Mouse (Mus musculus) common myeloid progenitor, adult 5-6 weeks (primary cell): ENCODE measurements around the gene Ptms. TPM values are rescaled to one million over a fixed set of nuclear protein-coding genes. Genes with fewer than 3 reads are reported as not detected.

Experiments used
- ATAC-seq: replicated peaks from 2 replicates; pipeline ENCODE4 v1.8.0; 2016; ENCODE audit warnings: low read depth, mild to moderate bottlenecking, moderate TSS enrichment, inconsistent platforms; ENCODE audit not compliant: poor library complexity, severe bottlenecking
- total RNA-seq: library from RNA; stranded (forward); fragments of 200-1000, 187-1606 nt; gene quantifications from 2 replicates; pipeline ENCODE4 v1.2.3, GENCODE M21; 2017

Gene Ptms
- total RNA-seq, 1 experiment from 2014 or later, result 71.3 TPM

GRCm38 (mm10) chr6:124874348-124874747 lies 45.6 kb downstream of the Ptms start:
- ATAC-seq, result 0 out of 2 replicates have a peak, but pooled peaks have one; percentile 39

- ATAC-seq, result no peak
These were observed 53.3 kb downstream of the Ptms start for GRCm38 (mm10) chr6:124866560-124866959.

GRCm38 (mm10) chr6:124865766-124866362 lies 54.0 kb downstream of the Ptms start:
- ATAC-seq, result no peak

Other genes starting within 250 kb of the Ptms start
- 222 and 280 TPM in 2 replicates for gene Emg1, start 207.9 kb downstream of the Ptms start, total RNA-seq
- gene Phb2, start 207.8 kb downstream of the Ptms start, total RNA-seq, result 402 and 404 TPM in 2 replicates
- 235 and 315 TPM in 2 replicates for gene Ptpn6, start 181.4 kb downstream of the Ptms start, total RNA-seq
- gene Grcc10, start 178.7 kb downstream of the Ptms start, total RNA-seq, result 112 and 129 TPM in 2 replicates
- gene Gm45234, start 164.1 kb downstream of the Ptms start, total RNA-seq, result not detected in 2 replicates
- 4.6 and 6.7 TPM in 2 replicates for gene Atn1, start 163.6 kb downstream of the Ptms start, total RNA-seq
- 0.46 TPM in 1 of 2 replicates, not detected in the other for gene Eno2, start 150.4 kb downstream of the Ptms start, total RNA-seq
- gene Lrrc23, start 140.4 kb downstream of the Ptms start, total RNA-seq, result not detected in 2 replicates
- 1.1 and 3.8 TPM in 2 replicates for gene Spsb2, start 111.4 kb downstream of the Ptms start, total RNA-seq
- gene Tpi1, start 105.8 kb downstream of the Ptms start, total RNA-seq, result 158 and 197 TPM in 2 replicates
- 76.5 and 84.3 TPM in 2 replicates for gene Usp5, start 90.6 kb downstream of the Ptms start, total RNA-seq
- 73.5 and 92.1 TPM in 2 replicates for gene Cdca3, start 90.6 kb downstream of the Ptms start, total RNA-seq
- not detected in 2 replicates for gene Gnb3, start 79.8 kb downstream of the Ptms start, total RNA-seq
- gene P3h3, start 62.4 kb downstream of the Ptms start, total RNA-seq, result 8.3 and 8.7 TPM in 2 replicates
- gene Gpr162, start 56.1 kb downstream of the Ptms start, total RNA-seq, result 0.24 and 0.32 TPM in 2 replicates
- gene Cd4, start 31.9 kb downstream of the Ptms start, total RNA-seq, result 0.73 TPM in 2 replicates
- 0.82 and 1.6 TPM in 2 replicates for gene Lag3, start 8.4 kb downstream of the Ptms start, total RNA-seq
- 54.9 and 61.1 TPM in 2 replicates for gene Mlf2, start 11.3 kb upstream of the Ptms start, total RNA-seq
- gene Cops7a, start 45.4 kb upstream of the Ptms start, total RNA-seq, result 45.6 and 48.1 TPM in 2 replicates
- not detected in 2 replicates for gene Pianp, start 76.6 kb upstream of the Ptms start, total RNA-seq
- 19.7 and 27.0 TPM in 2 replicates for gene Zfp384, start 89.0 kb upstream of the Ptms start, total RNA-seq
- 52.8 and 69.9 TPM in 2 replicates for gene Ing4, start 119.7 kb upstream of the Ptms start, total RNA-seq
- 2.3 and 5.4 TPM in 2 replicates for gene Acrbp, start 129.6 kb upstream of the Ptms start, total RNA-seq
- 4.4 and 6.9 TPM in 2 replicates for gene Lpar5, start 147.8 kb upstream of the Ptms start, total RNA-seq
- 444 and 506 TPM in 2 replicates for gene Chd4, start 175.9 kb upstream of the Ptms start, total RNA-seq
- 85.9 and 92.8 TPM in 2 replicates for gene Nop2, start 211.8 kb upstream of the Ptms start, total RNA-seq
- gene Iffo1, start 225.1 kb upstream of the Ptms start, total RNA-seq, result 16.5 and 19.5 TPM in 2 replicates
- 769 and 809 TPM in 2 replicates for gene Gapdh, start 246.4 kb upstream of the Ptms start, total RNA-seq